Mouse (Mus musculus) midbrain, embryonic 11.5 days (tissue): ENCODE results near the gene Dpm2. TPM values are rescaled to one million over a fixed set of nuclear protein-coding genes. Genes with fewer than 3 reads are reported as not detected.

ENCODE experiments used
- ATAC-seq: fragments of 200-750 bp; cut with Nextera tagmentation; 2 replicates; pipeline ENCODE4 v1.8.0; 2017; ENCODE audit warnings: moderate TSS enrichment, moderate library complexity; ENCODE audit not compliant: low FRiP score
- DNase-seq: peaks from one replicate; pipeline ENCODE4 v3.0.0; 2015; ENCODE audit warnings: low spot score; ENCODE audit errors: missing footprints
- H3K27ac ChIP-seq: fragments of 300-500 bp; sonication (generic); 2 replicates; pipeline ENCODE4 v1.5.1; 2014; ENCODE audit warnings: low read depth, low read length
- H3K27me3 ChIP-seq: fragments of 300-500 bp; sonication (generic); 2 replicates; pipeline ENCODE4 v1.6.1; 2014; ENCODE audit warnings: mild to moderate bottlenecking, low read length, moderate library complexity, mixed read lengths; ENCODE audit not compliant: control insufficient read depth, insufficient read depth
- H3K36me3 ChIP-seq: fragments of 300-500 bp; sonication (generic); 2 replicates; pipeline ENCODE4 v1.6.1; 2014; ENCODE audit warnings: mild to moderate bottlenecking, low read length, moderate library complexity, mixed read lengths; ENCODE audit not compliant: control insufficient read depth, insufficient read depth
- H3K4me1 ChIP-seq: fragments of 300-500 bp; sonication (generic); 2 replicates; pipeline ENCODE4 v1.6.1; 2014; ENCODE audit warnings: low read length; ENCODE audit not compliant: control insufficient read depth, insufficient read depth
- H3K4me2 ChIP-seq: fragments of 300-500 bp; sonication (generic); 2 replicates; pipeline ENCODE4 v1.6.1; 2014; ENCODE audit warnings: mild to moderate bottlenecking, moderate library complexity
- H3K4me3 ChIP-seq: fragments of 300-500 bp; sonication (generic); 2 replicates; pipeline ENCODE4 v1.5.1; 2014; ENCODE audit warnings: low read depth, low read length
- H3K9ac ChIP-seq: fragments of 300-500 bp; sonication (generic); 2 replicates; pipeline ENCODE4 v1.6.1; 2014; ENCODE audit warnings: low read length
- H3K9me3 ChIP-seq: fragments of 300-500 bp; sonication (generic); 2 replicates; pipeline ENCODE4 v1.6.1; 2016; ENCODE audit warnings: low read length; ENCODE audit not compliant: control insufficient read depth
- WGBS: fragments of 180-500 bp; shearing (Covaris S2); extraction: QIAGEN DNeasy Blood & Tissue Kit; methylation state at CpG from one replicate; pipeline ENCODE4 v1.1.7; 2014; 5-methylcytosine and 5-hydroxymethylcytosine counted together
- polyA plus RNA-seq: library from polyadenylated mRNA; unstranded; fragments of >200 nt; fragmentation: Nextera tagmentation; extraction: Ambion mirVana; gene quantifications from 2 replicates; pipeline ENCODE4 v1.2.1, GENCODE M21; 2014

Dpm2 gene
- polyA plus RNA-seq, 1 experiment from 2014 or later = 110 TPM

DNA sequence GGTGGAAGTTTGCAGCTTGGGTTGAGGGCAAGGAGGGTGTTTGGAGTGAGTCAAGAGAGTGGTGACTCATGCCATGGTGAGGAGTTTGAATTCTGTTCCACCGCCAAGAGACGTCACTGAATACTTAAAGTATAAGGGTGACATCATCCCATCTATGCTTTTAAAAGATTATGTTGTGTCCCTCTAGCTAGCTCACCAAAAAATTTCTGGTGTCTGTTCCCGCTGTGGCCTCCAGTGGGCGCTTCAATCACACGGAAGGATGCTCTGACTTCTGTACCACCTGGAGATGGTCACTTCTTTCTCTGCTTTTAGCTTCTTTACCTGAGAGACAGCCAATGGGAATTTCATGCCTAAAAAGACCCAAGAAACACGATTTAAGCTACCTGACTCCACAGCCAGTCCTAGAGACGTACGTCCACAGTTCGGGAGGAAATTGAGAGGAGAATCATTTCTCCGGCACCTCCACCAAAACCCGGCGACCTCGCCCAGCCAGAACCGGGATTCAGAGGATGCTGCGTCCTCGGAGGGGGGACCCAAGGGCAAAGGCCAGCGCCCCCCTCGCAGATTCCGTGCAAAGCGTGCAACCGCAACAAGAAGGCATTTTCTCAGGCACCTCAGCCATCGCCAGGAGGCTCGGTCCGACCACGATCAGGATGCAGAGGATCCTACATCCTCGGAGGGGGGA, 4.4 kb downstream of the Dpm2 start:
- ATAC-seq (no peak), DNase-seq (peak; percentile 96)
- Histone ChIP-seq H3K9ac (peak overlapping the region; percentile 66), H3K4me1 (peaks cover 10% of the 10 kb centered on the region), H3K9me3 (no peaks in the 10 kb centered on the region), H3K4me3 (peak overlapping the region; percentile 52), H3K36me3 (no peaks in the 10 kb centered on the region), H3K4me2 (peak overlapping the region; percentile 99), H3K27me3 (peaks cover 2% of the 10 kb centered on the region; the same call in 1 of the 2 replicates), H3K27ac (no peak overlapping the region)
- 2% methylated on average over 26 of the region's 26 CpGs for WGBS

DNA sequence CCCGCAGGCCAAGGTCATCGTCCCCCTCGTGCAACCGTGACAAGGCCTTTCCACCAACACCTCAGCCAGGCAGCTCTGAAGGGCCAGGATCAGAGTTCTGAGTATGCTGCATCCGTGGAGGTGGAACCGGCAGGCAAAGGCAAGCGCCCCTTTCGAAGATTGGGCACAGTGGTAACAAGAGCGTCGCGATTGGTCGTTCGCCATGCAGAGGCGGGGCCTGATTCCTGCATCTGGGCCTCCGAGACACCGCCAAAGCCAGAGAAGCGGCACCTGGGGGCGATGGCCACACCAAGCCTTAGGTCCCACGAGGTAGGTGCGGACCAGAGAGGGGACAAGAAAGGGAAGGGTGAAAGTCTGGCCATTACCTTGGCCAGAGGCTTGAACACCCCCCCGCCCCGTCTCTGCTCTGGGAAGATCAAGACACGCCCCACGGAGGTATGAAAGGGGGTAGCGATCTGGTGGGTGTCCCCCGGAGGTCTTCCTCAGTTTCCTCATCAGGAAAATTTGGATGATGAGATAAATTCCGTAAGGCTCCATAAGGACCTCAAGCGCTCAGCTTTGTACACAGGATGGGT, 5.0 kb downstream of the Dpm2 start, which contains the start of gene 9430097D07Rik:
TSS of gene 9430097D07Rik (minus strand) at position 99 of the 575 bp plus-strand sequence.
- H3K9ac ChIP-seq = peak within 1 kb of the TSS; percentile 66
- no peaks in the 10 kb centered on the region for H3K9me3 ChIP-seq
- 6% methylated on average over 28 of the region's 28 CpGs for WGBS
- peak within 1 kb of the TSS; percentile 52 for H3K4me3 ChIP-seq
- peak within 1 kb of the TSS; percentile 99 for H3K4me2 ChIP-seq
- H3K27me3 ChIP-seq = peaks cover 2% of the 10 kb centered on the region; the same call in 1 of the 2 replicates
- peaks cover 10% of the 10 kb centered on the region for H3K4me1 ChIP-seq
- no peak within 1 kb of the TSS for H3K27ac ChIP-seq
- DNase-seq (peak; percentile 95), ATAC-seq (peak; percentile 62)
- H3K36me3 ChIP-seq = no peaks in the 10 kb centered on the region

DNA sequence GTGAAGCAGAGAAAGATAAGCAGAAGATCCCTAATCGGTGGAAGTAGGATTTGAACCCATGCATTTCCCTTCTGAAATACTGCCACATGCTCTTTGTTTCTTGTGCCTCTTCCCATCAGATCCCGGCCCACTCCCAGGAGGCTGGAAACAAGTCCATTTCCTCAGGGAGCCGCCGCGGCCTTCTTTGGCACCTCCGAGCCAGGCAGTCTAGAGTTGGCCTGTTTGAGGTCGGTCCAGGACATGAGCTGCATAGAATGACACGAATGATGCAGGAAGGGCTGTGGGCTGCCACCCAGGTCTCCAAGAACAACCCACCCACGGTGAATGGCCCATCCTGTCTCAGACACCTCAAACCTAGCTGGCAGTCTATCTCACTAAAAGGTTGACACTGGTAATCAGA, 5.9 kb downstream of the Dpm2 start:
- WGBS = 86% methylated on average over 9 of the region's 9 CpGs
- peaks cover 7% of the 10 kb centered on the region for H3K4me1 ChIP-seq
- DNase-seq (no peak), ATAC-seq (no peak)
- H3K36me3 ChIP-seq = no peaks in the 10 kb centered on the region
- no peaks in the 10 kb centered on the region for H3K9me3 ChIP-seq
- no peak overlapping the region for H3K27ac ChIP-seq
- no peak overlapping the region for H3K9ac ChIP-seq
- H3K4me2 ChIP-seq = no peak overlapping the region
- peaks cover 2% of the 10 kb centered on the region; the same call in 1 of the 2 replicates for H3K27me3 ChIP-seq
- no peak overlapping the region for H3K4me3 ChIP-seq

DNA sequence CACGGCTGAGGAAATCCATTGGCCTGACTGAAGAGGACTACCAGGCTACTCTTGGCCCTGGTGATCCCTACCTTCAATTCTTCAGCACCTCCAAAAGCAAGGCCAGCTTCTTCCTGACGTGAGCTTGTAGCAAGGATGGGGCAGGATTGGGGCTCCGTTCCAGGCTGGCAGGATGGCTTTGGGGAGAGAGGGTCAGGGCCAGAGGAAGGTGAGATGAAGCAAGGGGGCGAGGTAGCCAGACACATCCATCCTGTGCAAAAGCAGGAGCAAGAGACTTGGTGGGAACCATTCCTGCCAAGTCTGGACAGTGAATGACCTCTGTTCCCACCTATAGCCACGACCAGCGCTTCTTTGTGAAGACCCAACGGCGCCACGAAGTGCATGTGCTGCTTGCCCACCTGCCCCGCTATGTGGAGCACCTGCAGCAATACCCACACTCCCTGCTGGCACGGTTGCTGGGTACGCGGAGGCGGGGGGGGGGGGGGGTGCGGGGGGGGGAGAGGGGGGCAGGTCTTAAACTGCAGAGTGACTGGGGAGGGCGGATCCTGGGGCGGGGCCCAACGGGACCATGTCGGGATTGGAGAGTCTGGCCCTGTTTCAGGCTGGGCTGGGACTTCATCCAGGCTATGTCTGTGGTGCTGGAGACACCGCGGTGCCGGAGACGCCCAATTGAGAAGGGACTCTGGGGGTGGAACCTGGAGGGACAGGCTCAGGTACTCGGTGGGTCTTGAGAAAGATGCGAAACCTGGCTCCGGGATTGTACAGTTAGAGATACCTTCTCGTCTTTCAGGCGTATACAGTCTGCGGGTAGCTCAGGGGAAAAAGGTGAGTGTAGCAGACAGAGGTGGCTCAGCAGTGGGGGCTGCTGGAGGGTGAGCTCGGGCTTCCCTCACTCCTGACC, 7.7 kb downstream of the Dpm2 start:
- Histone ChIP-seq H3K9ac (no peak overlapping the region), H3K27ac (no peak overlapping the region), H3K27me3 (peaks cover 6% of the 10 kb centered on the region; the same call in 1 of the 2 replicates), H3K4me3 (no peak overlapping the region), H3K36me3 (no peaks in the 10 kb centered on the region), H3K9me3 (no peaks in the 10 kb centered on the region), H3K4me1 (peaks cover 6% of the 10 kb centered on the region), H3K4me2 (no peak overlapping the region)
- DNase-seq = peak; percentile 72
- WGBS = 41% methylated on average over 24 of the region's 30 CpGs
- ATAC-seq = no peak

DNA sequence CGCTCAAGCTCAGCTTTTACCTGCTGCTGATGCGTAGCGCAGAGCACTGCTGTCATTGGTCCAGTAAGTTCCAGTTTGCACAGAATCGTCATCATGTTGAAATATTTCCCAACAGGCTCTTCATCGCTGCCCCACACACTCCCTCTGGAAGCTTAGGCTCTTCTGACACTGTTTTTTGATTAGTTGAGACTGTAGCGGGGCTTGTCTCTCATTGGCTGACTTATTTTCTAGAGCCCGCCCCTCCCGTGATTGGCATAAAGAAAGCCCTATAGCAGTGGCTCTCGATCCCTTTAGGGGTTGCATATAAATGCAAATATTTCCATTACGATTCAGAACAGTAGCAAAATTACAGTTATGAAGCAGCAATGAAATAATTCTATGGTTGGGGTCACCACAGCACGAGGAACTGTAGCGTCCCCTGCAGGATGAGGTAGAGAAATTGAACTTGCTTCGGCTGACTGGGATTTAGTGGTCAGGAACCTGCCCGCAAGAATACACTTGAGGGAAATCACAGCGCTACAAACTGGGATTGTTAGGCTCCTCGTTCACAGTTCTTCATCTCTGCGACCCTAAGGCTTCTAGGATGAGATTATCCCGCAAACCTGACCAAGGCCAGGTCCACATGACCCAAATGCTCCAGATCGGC, 10.9 kb downstream of the Dpm2 start:
- H3K27me3 ChIP-seq = peaks cover 6% of the 10 kb centered on the region; the same call in 1 of the 2 replicates
- H3K4me3 ChIP-seq = peak overlapping the region; percentile 15; the same call in 1 of the 2 replicates

DNA sequence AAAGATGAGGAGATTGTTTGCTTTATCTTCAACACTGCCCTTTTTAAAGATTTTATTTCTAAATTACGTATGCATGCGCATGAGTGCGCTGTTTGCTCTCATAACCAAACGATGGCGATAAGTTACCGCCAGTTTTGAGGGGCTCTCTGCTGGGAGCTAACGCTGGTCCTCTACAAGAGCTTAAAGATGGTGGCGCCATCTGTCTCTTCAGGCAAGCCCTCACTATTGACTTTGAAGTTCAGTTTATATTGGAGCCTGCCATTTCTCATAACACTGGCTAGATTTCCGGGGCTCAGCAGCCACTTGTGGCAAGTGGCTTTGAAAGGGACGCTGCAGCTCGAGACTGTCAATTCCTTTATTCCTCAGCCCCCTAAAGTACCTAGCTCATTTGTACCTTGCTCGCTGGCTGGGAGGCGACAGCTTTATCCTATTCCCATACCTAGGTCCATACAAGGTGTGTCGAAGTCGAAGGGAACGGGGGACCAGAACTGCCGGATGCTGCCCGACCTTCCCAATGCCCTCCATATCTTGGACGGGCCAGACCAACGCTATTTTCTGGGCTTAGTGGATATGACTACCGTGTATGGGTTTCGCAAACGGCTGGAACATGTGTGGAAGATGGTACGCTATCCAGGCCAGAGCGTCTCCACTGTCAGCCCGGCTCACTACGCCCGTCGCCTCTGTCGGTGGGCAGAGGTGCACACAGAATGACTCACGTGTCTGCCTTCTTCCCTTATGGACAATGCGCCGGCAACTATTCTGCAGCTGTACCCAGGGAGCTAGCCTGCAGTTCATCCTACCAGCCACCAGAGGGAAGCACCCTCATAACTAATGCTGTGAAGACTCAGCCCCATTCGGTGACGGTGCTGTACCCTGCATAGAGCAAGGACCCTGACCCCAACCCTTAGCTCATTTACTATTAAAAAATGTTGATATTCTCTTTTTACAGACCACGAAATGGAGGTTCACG, 12.5 kb downstream of the Dpm2 start:
- H3K27ac ChIP-seq = no peak overlapping the region
- peak overlapping the region; percentile 32; the same call in 1 of the 2 replicates for H3K9ac ChIP-seq
- H3K4me2 ChIP-seq = peak overlapping the region; percentile 42
- no peaks in the 10 kb centered on the region for H3K36me3 ChIP-seq
- H3K27me3 ChIP-seq = peaks cover 6% of the 10 kb centered on the region; the same call in 1 of the 2 replicates
- H3K4me1 ChIP-seq = peaks cover 12% of the 10 kb centered on the region
- peak; percentile 98 for DNase-seq
- 14% methylated on average over 37 of the region's 37 CpGs for WGBS
- peak overlapping the region; percentile 10 for H3K4me3 ChIP-seq
- no peaks in the 10 kb centered on the region for H3K9me3 ChIP-seq
- ATAC-seq = peak; percentile 63

More for the DNA sequence above, 10.9 kb downstream of the Dpm2 start:
- peak; percentile 93 for DNase-seq
- Histone ChIP-seq H3K27ac (no peak overlapping the region), H3K9me3 (no peaks in the 10 kb centered on the region), H3K4me2 (peak overlapping the region; percentile 26; the same call in 1 of the 2 replicates), H3K4me1 (peaks cover 4% of the 10 kb centered on the region; the same call in 1 of the 2 replicates), H3K36me3 (no peaks in the 10 kb centered on the region), H3K9ac (no peak overlapping the region)
- WGBS = 30% methylated on average over 19 of the region's 19 CpGs
- ATAC-seq = no peak

DNA sequence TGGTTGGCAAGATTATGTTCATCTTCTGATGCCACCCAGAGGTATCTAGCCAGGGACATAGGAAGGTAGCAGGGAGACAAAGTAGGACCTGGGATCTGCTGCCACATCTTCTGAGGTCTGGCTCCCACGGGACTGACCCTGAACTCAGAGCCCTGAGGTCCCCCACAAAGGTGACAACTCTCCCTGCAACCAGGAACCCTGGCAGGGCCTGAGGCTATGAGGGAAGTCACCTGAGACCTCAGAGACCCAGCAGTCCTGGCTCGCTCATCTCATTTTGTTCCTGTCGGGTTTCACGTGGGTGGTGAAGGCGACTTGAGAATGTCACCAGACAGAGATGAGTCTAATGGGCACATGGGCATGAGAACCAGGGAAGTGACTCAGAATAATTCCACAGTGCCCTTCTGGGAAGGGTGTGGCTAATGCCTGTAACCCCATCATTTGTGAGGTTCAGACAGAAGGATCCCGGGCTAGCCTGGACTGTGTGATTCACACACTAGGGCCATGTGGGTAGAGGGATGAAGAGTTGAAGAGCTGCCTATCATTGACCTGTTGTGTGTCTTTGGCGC, 14.6 kb downstream of the Dpm2 start:
- no peaks in the 10 kb centered on the region for H3K36me3 ChIP-seq
- H3K4me2 ChIP-seq = no peak overlapping the region
- peaks cover 12% of the 10 kb centered on the region for H3K4me1 ChIP-seq
- ATAC-seq = no peak
- H3K4me3 ChIP-seq = no peak overlapping the region
- DNase-seq = no peak
- H3K9me3 ChIP-seq = no peaks in the 10 kb centered on the region
- no peak overlapping the region for H3K9ac ChIP-seq
- H3K27ac ChIP-seq = no peak overlapping the region
- H3K27me3 ChIP-seq = peaks cover 4% of the 10 kb centered on the region; the same call in 1 of the 2 replicates
- WGBS = 86% methylated on average over 7 of the region's 7 CpGs
